Mouse (Mus musculus): ENCODE measurements around the gene Mpped2. TPM values are rescaled to one million over a fixed set of nuclear protein-coding genes. Genes with fewer than 3 reads are reported as not detected.

Mpped2 gene
- total and polyA plus RNA-seq, 3 experiments = not detected

GRCm38 (mm10) chr2:106866303-106866702, 173.2 kb downstream of the Mpped2 start:
- Histone ChIP-seq H3K9ac (ENCODE audit: insufficient read depth, low read depth) (no peak overlapping the region), H3K4me1 (ENCODE audit: control insufficient read depth in 1 of 2, insufficient read depth in 2 of 2) (no peaks in the 10 kb centered on the region), H3K4me3 (replicated peaks in 1 of 3; ENCODE audit: low read depth in 2 of 3, low read length in 2 of 3, poor library complexity in 1 of 3) (no peak overlapping the region), H3K27me3 (replicated peaks) (no peaks in the 10 kb centered on the region), H3K27ac (ENCODE audit: insufficient read depth, low read depth) (no peak overlapping the region), H3K36me3 (replicated peaks in 1 of 2; ENCODE audit: control insufficient read depth in 1 of 2, insufficient read depth in 1 of 2, low read length in 1 of 2) (no peaks in the 10 kb centered on the region), H3K9me3 (replicated peaks; ENCODE audit: low read length) (peaks cover 73% of the 10 kb centered on the region), H3K4me2 (ENCODE audit: insufficient read depth, low read depth, poor library complexity, severe bottlenecking) (no peak overlapping the region), H3K79me2 (replicated peaks; ENCODE audit: control insufficient read depth, extremely low read depth, insufficient read depth, poor library complexity, severe bottlenecking) (no peaks in the 10 kb centered on the region)
- dilution Hi-C loops (cut with MboI; ENCODE audit: extremely low pct_ligation_motif_present, extremely low pct_unique_long_range_greater_than_20kb, low sequenced_read_pairs) = no loop called here
- in situ Hi-C loops (cut with MboI; ENCODE audit: low pct_ligation_motif_present, low pct_unique_long_range_greater_than_20kb, low sequenced_read_pairs) = no loop called here
- no peak for TF ChIP-seq JUND (conservative IDR thresholded peaks at IDR 0.05; ENCODE audit: low read depth, low read length)
- no peak for TF ChIP-seq MAZ (IDR thresholded peaks at IDR 0.05; ENCODE audit: low read depth, low read length)
- TF ChIP-seq ETS1 (conservative IDR thresholded peaks at IDR 0.05; ENCODE audit: low read depth, low read length) = no peak
- no peak for TF ChIP-seq HCFC1 (IDR thresholded peaks at IDR 0.05; ENCODE audit: low read depth, low read length)
- TF ChIP-seq IRF4 (IDR thresholded peaks at IDR 0.05; ENCODE audit: low read depth, low read length) = no peak
- no peak for TF ChIP-seq ELF1 (IDR thresholded peaks at IDR 0.05; ENCODE audit: low read depth, low read length)
- no peak for TF ChIP-seq RAD21 (IDR thresholded peaks at IDR 0.05; ENCODE audit: low read depth, low read length)
- TF ChIP-seq TBP (conservative IDR thresholded peaks at IDR 0.05; ENCODE audit: low read depth, low read length) = no peak
- TF ChIP-seq ZMIZ1 (IDR thresholded peaks at IDR 0.05; ENCODE audit: low read depth, low read length) = no peak
- TF ChIP-seq SIN3A (IDR thresholded peaks at IDR 0.05; ENCODE audit: low read length) = no peak
- no peak for TF ChIP-seq NELFE (IDR thresholded peaks at IDR 0.05; ENCODE audit: low read depth, low read length)
- no peak for TF ChIP-seq KAT2A (IDR thresholded peaks at IDR 0.05; ENCODE audit: insufficient replicate concordance, low read length)
- TF ChIP-seq CTCF (conservative IDR thresholded peaks at IDR 0.05 in 1 of 2, IDR thresholded peaks at IDR 0.05 in 1 of 2; ENCODE audit: low read depth in 2 of 2, low read length in 2 of 2) = no peak
- no peak for TF ChIP-seq SMC3 (IDR thresholded peaks at IDR 0.05; ENCODE audit: low read depth, low read length)
- no peak for TF ChIP-seq USF2 (conservative IDR thresholded peaks at IDR 0.05; ENCODE audit: low read depth, low read length)
- no peak for TF ChIP-seq ZKSCAN1 (IDR thresholded peaks at IDR 0.05; ENCODE audit: borderline replicate concordance, low read depth, low read length)
- no peak for TF ChIP-seq GABPA (IDR thresholded peaks at IDR 0.05; ENCODE audit: insufficient replicate concordance, low read depth, low read length)
- TF ChIP-seq CHD1 (IDR thresholded peaks at IDR 0.05; ENCODE audit: low read depth, low read length) = no peak
- TF ChIP-seq USF1 (IDR thresholded peaks at IDR 0.05; ENCODE audit: low read depth, low read length) = no peak
- no peak for TF ChIP-seq E2F4 (IDR thresholded peaks at IDR 0.05; ENCODE audit: insufficient replicate concordance, low read depth, low read length)
- no peak for DNase-seq (ENCODE audit: extremely low read depth)

DNA sequence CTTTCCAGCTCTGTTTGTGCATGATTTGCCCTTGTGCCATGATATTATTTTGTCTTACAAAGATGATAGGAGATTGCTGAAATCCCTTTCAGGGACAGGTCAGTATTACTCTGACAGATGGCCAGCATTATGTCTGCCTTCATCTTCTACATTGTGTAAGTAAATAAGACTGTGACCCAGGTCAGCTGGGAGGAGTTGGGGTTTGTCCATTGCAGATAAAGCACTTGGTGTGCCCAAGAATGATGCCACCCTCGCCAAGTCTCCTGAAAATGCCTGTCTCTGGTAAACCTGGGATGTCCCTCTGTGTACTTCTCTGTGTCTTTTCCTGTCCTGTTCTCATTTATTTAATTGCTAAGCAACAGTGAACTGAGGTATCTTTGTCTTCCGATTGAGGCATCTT, 177.8 kb downstream of the Mpped2 start:
- Histone ChIP-seq H3K79me2 (replicated peaks; ENCODE audit: control insufficient read depth, extremely low read depth, insufficient read depth, poor library complexity, severe bottlenecking) (no peaks in the 10 kb centered on the region), H3K27ac (ENCODE audit: insufficient read depth, low read depth) (no peak overlapping the region), H3K4me1 (ENCODE audit: control insufficient read depth in 1 of 2, insufficient read depth in 2 of 2) (no peaks in the 10 kb centered on the region), H3K36me3 (replicated peaks in 1 of 2; ENCODE audit: control insufficient read depth in 1 of 2, insufficient read depth in 1 of 2, low read length in 1 of 2) (no peaks in the 10 kb centered on the region), H3K27me3 (replicated peaks) (no peaks in the 10 kb centered on the region), H3K4me3 (replicated peaks in 1 of 3; ENCODE audit: low read depth in 2 of 3, low read length in 2 of 3, poor library complexity in 1 of 3) (no peak overlapping the region), H3K9ac (ENCODE audit: insufficient read depth, low read depth) (no peak overlapping the region), H3K9me3 (replicated peaks; ENCODE audit: low read length) (peaks cover 72% of the 10 kb centered on the region), H3K4me2 (ENCODE audit: insufficient read depth, low read depth, poor library complexity, severe bottlenecking) (no peak overlapping the region)
- TF ChIP-seq USF1 (IDR thresholded peaks at IDR 0.05; ENCODE audit: low read depth, low read length) (no peak), JUND (conservative IDR thresholded peaks at IDR 0.05; ENCODE audit: low read depth, low read length) (no peak), POLR2AphosphoS2 (IDR thresholded peaks at IDR 0.05; ENCODE audit: low read depth, low read length) (no peak), GABPA (IDR thresholded peaks at IDR 0.05; ENCODE audit: insufficient replicate concordance, low read depth, low read length) (no peak)
- in situ Hi-C loops (cut with MboI; ENCODE audit: low pct_ligation_motif_present, low pct_unique_long_range_greater_than_20kb, low sequenced_read_pairs) = no loop called here
- DNase-seq (ENCODE audit: extremely low read depth) = no peak
- dilution Hi-C loops (cut with MboI; ENCODE audit: extremely low pct_ligation_motif_present, extremely low pct_unique_long_range_greater_than_20kb, low sequenced_read_pairs) = no loop called here

Data from CH12.LX (cell line).